Mouse (Mus musculus) forebrain, embryonic 16.5 days (tissue): ENCODE measurements around the gene Dusp21. TPM values are rescaled to one million over a fixed set of nuclear protein-coding genes. Genes with fewer than 3 reads are reported as not detected.

Experiments
- ATAC-seq: fragments of 200-750 bp; cut with Nextera tagmentation; 2 replicates; pipeline ENCODE4 v1.8.0; 2017; ENCODE audit warnings: mild to moderate bottlenecking, moderate library complexity
- H3K27ac ChIP-seq: fragments of 300-500 bp; sonication (generic); 2 replicates; pipeline ENCODE4 v1.5.1; 2014; ENCODE audit warnings: low read length, control low read depth
- H3K27me3 ChIP-seq: fragments of 300-500 bp; sonication (generic); replicated peaks from 2 replicates; pipeline ENCODE4 v1.6.1; 2014; ENCODE audit warnings: low read length; ENCODE audit not compliant: control insufficient read depth, insufficient read depth
- H3K36me3 ChIP-seq: fragments of 300-500 bp; sonication (generic); 2 replicates; pipeline ENCODE4 v1.6.1; 2014; ENCODE audit not compliant: control insufficient read depth, insufficient read depth
- H3K4me1 ChIP-seq: fragments of 300-500 bp; sonication (generic); replicated peaks from 2 replicates; pipeline ENCODE4 v1.6.1; 2014; ENCODE audit warnings: low read length; ENCODE audit not compliant: control insufficient read depth, insufficient read depth
- H3K4me2 ChIP-seq: fragments of 300-500 bp; sonication (generic); 2 replicates; pipeline ENCODE4 v1.6.1; 2014; ENCODE audit warnings: mild to moderate bottlenecking, low read length, control low read depth
- H3K4me3 ChIP-seq: fragments of 300-500 bp; sonication (generic); replicated peaks from 2 replicates; pipeline ENCODE4 v1.5.1; 2014; ENCODE audit warnings: mild to moderate bottlenecking, low read length, control low read depth
- H3K9ac ChIP-seq: fragments of 300-500 bp; sonication (generic); replicated peaks from 2 replicates; pipeline ENCODE4 v1.6.1; 2014; ENCODE audit warnings: low read depth, low read length, control low read depth
- H3K9me3 ChIP-seq: fragments of 300-500 bp; sonication (generic); 2 replicates; pipeline ENCODE4 v1.6.1; 2016; ENCODE audit warnings: low read length; ENCODE audit not compliant: control insufficient read depth
- whole genome bisulfite sequencing: fragments of 180-500 bp; shearing (Covaris S2); extraction: QIAGEN DNeasy Blood & Tissue Kit; methylation state at CpG from one replicate; pipeline ENCODE4 v1.1.7; 2014; 5-methylcytosine and 5-hydroxymethylcytosine counted together
- polyA plus RNA-seq: library from polyadenylated mRNA; unstranded; fragments of >200 nt; fragmentation: Nextera tagmentation; extraction: Ambion mirVana; gene quantifications from 2 replicates; pipeline ENCODE4 v1.2.1, GENCODE M21; 2015

The Dusp21 gene
- polyA plus RNA-seq, 1 experiment from 2014 or later: not detected

- H3K27ac ChIP-seq: no peak overlapping the region
- H3K4me1 ChIP-seq: no peaks in the 10 kb centered on the region
- 100% methylated on average over 1 of the region's 1 CpGs for WGBS
These were observed 23.3 kb downstream of the Dusp21 start for GRCm38 (mm10) chrX:18168940-18169339.

GRCm38 (mm10) chrX:18174831-18175230 is 29.2 kb downstream of the Dusp21 start:
- no peak overlapping the region for H3K4me2 ChIP-seq
- no peak for ATAC-seq
- H3K4me3 ChIP-seq: no peak overlapping the region
- no peaks in the 10 kb centered on the region for H3K27me3 ChIP-seq
- H3K4me1 ChIP-seq: no peaks in the 10 kb centered on the region
- 82% methylated on average over 4 of the region's 4 CpGs for WGBS
- no peak overlapping the region for H3K27ac ChIP-seq
- H3K9ac ChIP-seq: no peak overlapping the region
- no peaks in the 10 kb centered on the region for H3K36me3 ChIP-seq
- no peaks in the 10 kb centered on the region for H3K9me3 ChIP-seq

More at GRCm38 (mm10) chrX:18168940-18169339, 23.3 kb downstream of the Dusp21 start:
- no peaks in the 10 kb centered on the region for H3K27me3 ChIP-seq
- no peak overlapping the region for H3K4me2 ChIP-seq
- H3K36me3 ChIP-seq: no peaks in the 10 kb centered on the region
- H3K9me3 ChIP-seq: no peaks in the 10 kb centered on the region
- no peak overlapping the region for H3K4me3 ChIP-seq
- no peak overlapping the region for H3K9ac ChIP-seq
- ATAC-seq: no peak

GRCm38 (mm10) chrX:18177803-18178202 is 32.1 kb downstream of the Dusp21 start:
- no peaks in the 10 kb centered on the region for H3K36me3 ChIP-seq
- no peak overlapping the region for H3K4me2 ChIP-seq
- H3K4me3 ChIP-seq: no peak overlapping the region
- no peaks in the 10 kb centered on the region for H3K27me3 ChIP-seq
- no peak overlapping the region for H3K9ac ChIP-seq
- WGBS: 90% methylated on average over 4 of the region's 4 CpGs
- no peaks in the 10 kb centered on the region for H3K4me1 ChIP-seq
- ATAC-seq: no peak
- no peaks in the 10 kb centered on the region for H3K9me3 ChIP-seq
- H3K27ac ChIP-seq: no peak overlapping the region

GRCm38 (mm10) chrX:18179492-18179891 is 33.8 kb downstream of the Dusp21 start:
- 92% methylated on average over 1 of the region's 1 CpGs for WGBS
- H3K27ac ChIP-seq: no peak overlapping the region
- ATAC-seq: no peak

GRCm38 (mm10) chrX:18187203-18187602 is 41.5 kb downstream of the Dusp21 start:
- Histone ChIP-seq H3K4me3 (no peak overlapping the region), H3K36me3 (no peaks in the 10 kb centered on the region), H3K27me3 (no peaks in the 10 kb centered on the region), H3K27ac (no peak overlapping the region), H3K9ac (no peak overlapping the region), H3K4me2 (no peak overlapping the region), H3K9me3 (no peaks in the 10 kb centered on the region), H3K4me1 (no peaks in the 10 kb centered on the region)
- no peak for ATAC-seq

More at GRCm38 (mm10) chrX:18179492-18179891, 33.8 kb downstream of the Dusp21 start:
- Histone ChIP-seq H3K4me1 (no peaks in the 10 kb centered on the region), H3K4me2 (no peak overlapping the region), H3K9ac (no peak overlapping the region), H3K27me3 (no peaks in the 10 kb centered on the region), H3K4me3 (no peak overlapping the region), H3K36me3 (no peaks in the 10 kb centered on the region), H3K9me3 (no peaks in the 10 kb centered on the region)

GRCm38 (mm10) chrX:18188293-18188692 is 42.6 kb downstream of the Dusp21 start:
- ATAC-seq: no peak
- H3K4me3 ChIP-seq: no peak overlapping the region
- 92% methylated on average over 2 of the region's 2 CpGs for WGBS

More at GRCm38 (mm10) chrX:18188293-18188692, 42.6 kb downstream of the Dusp21 start:
- no peak overlapping the region for H3K4me2 ChIP-seq
- no peaks in the 10 kb centered on the region for H3K9me3 ChIP-seq
- H3K4me1 ChIP-seq: no peaks in the 10 kb centered on the region
- no peaks in the 10 kb centered on the region for H3K36me3 ChIP-seq
- no peak overlapping the region for H3K27ac ChIP-seq
- H3K9ac ChIP-seq: no peak overlapping the region
- no peaks in the 10 kb centered on the region for H3K27me3 ChIP-seq

Other genes starting within 250 kb of the Dusp21 start
- 24.1 and 27.7 TPM in 2 replicates for gene Kdm6a, start 16.7 kb downstream of the Dusp21 start, polyA plus RNA-seq